Mouse (Mus musculus) C3H10T1/2 (cell line): Measurements from ENCODE around the gene Clec5a. TPM values are rescaled to one million over a fixed set of nuclear protein-coding genes. Genes with fewer than 3 reads are reported as not detected.

Experiments used
- polyA plus RNA-seq, 2 experiments: library from polyadenylated mRNA; unstranded; fragments of >200 nt; fragmentation: generic; extraction: Trizol; gene quantifications; one replicate each; pipeline ENCODE4 v1.2.1; 2012; ENCODE audit warnings: missing spikeins in 2 of 2

Gene Clec5a
- polyA plus RNA-seq, result not detected

DNA sequence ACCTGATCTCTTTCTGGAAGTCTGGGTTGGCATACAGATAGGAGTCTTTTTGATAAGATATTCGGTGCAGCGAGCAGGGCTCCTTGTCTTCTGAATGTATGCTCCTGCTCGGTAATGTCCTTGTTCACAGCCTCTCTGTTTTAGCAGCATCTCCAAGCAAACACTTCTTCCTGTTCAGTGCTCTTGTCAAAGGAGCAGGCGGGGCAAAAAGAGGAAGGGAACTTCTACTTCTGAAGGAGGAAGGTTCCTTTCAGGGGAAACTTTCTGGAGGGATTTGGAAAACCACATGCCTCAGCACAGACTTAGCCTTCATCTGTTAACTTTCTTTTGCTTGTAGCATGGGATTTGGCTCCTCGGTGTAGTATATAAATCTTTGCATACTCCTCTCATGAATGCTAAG is at the start of gene Clec5a:
Gene Clec5a, minus strand, starts transcription at position 177 of the 400 bp plus-strand sequence.

DNA sequence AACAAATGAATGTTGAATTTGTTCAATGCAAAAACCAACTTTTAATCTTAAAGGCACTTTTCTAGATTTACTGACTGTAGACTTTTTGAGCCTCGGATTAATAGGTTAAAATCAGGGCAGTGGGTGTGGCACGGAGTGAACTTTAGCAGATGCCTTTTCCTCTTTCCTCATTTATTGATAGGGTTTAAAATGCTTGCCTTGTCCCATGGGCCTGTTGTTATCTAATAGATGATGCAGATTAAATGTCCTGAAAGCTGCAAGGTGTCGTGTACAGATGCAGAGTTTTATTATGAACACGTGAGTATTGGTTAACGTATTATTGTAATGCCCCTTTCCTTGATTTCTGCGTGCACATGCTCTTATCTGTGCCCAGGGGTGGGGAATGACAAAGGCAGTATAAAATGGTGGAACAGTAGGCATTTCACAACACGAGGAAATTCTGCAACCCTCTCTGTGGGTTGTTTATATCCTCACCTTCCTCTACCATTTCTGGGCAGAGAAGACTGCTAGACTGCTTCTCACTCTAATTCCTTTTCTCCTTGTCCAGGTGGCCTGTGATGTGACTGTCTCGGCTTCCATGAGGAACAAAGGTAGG is 42.9 kb upstream of the Clec5a start, which contains the start of gene Mgam:
Gene Mgam, plus strand, starts transcription at position 426 of the 595 bp plus-strand sequence.

DNA sequence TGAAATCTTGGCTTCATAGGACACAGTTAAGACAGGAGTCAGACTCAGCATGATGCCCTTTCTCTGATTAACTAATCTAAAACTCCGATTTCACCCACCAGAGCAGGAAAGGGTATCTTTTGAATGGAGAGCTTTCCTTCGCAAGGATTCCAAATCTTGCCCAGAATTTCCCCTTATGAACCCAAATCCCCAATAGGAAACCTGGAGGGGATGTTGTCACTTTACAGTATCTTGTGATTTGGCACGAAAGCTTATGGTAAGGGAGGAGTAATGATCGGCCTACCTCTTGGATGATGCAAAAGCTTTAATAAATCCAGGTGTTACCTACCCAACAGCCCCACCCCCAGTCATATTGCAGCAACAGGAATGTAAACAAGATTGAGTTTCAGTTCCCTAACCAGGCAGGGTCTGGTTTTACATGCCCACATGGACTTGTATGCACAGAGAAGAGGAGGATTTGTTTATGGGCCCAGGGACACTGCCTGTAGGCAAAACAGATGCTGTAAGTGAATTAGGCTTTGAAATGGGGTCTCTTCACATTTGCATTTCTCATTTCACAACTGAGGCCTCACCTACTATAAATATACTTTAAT is 27.7 kb upstream of the Clec5a start, which contains the start of gene Tas2r138:
Gene Tas2r138, minus strand, starts transcription at position 51 of the 593 bp plus-strand sequence.

DNA sequence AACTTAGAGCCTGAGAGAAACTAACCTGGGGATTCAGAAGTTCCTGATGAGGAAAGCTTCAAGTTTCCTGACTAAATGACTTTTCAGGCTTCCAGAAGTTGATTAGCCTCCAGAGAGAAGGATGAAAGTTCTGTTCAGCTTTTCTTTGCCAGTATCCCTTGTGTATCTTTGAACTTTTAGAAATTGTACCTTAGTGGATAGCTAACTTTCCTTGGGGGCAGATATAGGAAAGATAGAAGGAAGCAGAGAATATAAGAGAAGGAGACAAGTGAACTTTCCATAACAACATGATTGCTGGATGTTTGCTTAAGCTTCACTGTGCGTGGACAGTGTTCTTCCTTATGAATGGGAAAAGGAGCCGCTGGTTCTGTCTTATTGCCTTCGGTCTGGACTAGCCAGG is 16.4 kb downstream of the Clec5a start, which contains the start of gene Olfr460:
Gene Olfr460, plus strand, starts transcription at position 301 of the 400 bp plus-strand sequence.

DNA sequence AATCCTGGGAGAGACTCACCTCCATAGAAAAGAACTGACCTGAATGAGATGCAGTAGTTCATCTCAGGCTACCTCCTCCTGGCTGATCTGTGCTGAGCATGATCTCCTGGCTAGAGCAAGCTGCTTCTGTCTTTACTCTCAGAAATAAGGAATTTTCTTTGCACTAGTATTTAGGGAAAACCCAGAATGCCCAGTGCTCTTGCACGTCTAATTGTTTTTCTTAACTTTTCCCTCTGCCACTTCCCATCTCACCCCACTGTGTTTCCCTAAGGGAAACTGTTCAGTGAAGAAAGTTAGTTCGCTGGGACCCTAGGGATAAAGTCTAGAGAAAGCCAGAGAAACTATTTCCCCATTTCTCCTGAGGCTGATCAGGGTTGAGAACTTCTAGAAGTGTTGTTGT is 30.7 kb downstream of the Clec5a start, which contains the start of gene Olfr461:
Gene Olfr461, minus strand, starts transcription at position 101 of the 400 bp plus-strand sequence.

Other genes with a start within 250 kb of the Clec5a start
- gene E330009J07Rik, start 149.7 kb downstream of the Clec5a start, polyA plus RNA-seq, result under 1 TPM; 0.32 to 0.34 TPM
- gene Wee2, start 146.7 kb downstream of the Clec5a start, polyA plus RNA-seq, result not detected
- gene Ssbp1, start 114.5 kb downstream of the Clec5a start, polyA plus RNA-seq, result 10 to 100 TPM in 1 of 2 experiments, 1 to 10 TPM in 1; 2.8 to 25.4 TPM
- gene Tas2r137, start 94.6 kb downstream of the Clec5a start, polyA plus RNA-seq, result not detected
- not detected for gene Tas2r108, start 92.3 kb downstream of the Clec5a start, polyA plus RNA-seq
- gene Prss37, start 66.3 kb downstream of the Clec5a start, polyA plus RNA-seq, result not detected
- not detected for gene Olfr461, start 30.8 kb downstream of the Clec5a start, polyA plus RNA-seq
- not detected for gene Olfr460, start 16.3 kb downstream of the Clec5a start, polyA plus RNA-seq
- gene Tas2r138, start 27.5 kb upstream of the Clec5a start, polyA plus RNA-seq, result not detected
- gene Mgam, start 43.0 kb upstream of the Clec5a start, polyA plus RNA-seq, result under 1 TPM; 0.01 to 0.02 TPM